Mouse (Mus musculus) testis, adult 2 months (tissue): ENCODE results near the gene Apobec2.

Experiments used
- CTCF ChIP-seq: fragments of 200-500 bp; IDR thresholded peaks from 2 replicates; pipeline ENCODE4 v1.5.1; 2012; ENCODE audit warnings: low read depth, mild to moderate bottlenecking, inconsistent platforms, low read length, moderate library complexity; ENCODE audit not compliant: control insufficient read depth, insufficient read depth, insufficient replicate concordance
- POLR2A ChIP-seq: fragments of 200-500 bp; IDR thresholded peaks from 2 replicates; pipeline ENCODE4 v1.6.1; 2012; ENCODE audit warnings: low read depth, mild to moderate bottlenecking, inconsistent platforms, low read length, moderate library complexity; ENCODE audit not compliant: control insufficient read depth

DNA sequence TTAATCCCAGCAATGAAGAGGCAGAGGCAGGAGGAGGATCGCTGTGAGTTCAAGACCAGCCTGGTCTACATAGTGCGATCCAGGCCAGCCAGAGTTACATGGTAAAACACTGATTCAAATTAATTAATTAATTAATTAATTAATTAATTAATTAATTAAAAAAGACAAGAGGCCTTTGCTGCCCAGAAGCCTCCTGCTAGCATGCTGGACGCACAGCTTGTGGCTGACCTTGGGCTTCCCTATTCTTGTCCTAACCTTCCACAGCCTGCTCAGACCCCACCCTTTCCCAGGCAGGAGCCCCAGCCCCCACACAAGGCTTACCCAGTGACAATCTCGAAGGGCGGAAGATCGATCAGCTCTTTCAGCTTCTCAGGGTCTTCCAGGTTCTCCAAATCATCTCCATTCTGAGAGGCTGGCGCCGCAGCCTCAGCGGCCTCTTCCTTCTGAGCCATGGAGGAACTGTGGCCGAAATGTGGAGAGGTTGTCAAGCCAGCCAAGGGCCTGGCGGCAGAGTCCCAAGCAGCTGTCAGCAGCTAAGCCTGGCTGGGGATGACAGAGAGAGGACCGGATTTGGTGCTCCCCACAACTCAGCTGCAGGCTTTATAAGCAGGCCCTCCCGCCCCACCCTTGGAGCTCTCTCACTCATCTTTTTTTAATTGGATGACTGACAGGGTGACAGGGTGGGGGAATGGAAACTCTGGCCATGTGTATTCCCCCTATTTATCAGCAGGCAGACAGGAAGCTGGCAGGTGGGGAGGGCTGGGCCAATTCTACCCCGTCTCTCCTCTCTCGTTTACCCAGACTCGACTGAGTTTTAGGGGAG, at the start of gene Apobec2:
- TF ChIP-seq POLR2A (no peak), CTCF (no peak)
